Comparison of ENCODE assay signal across 8 mouse cellular contexts in genomic region chr11:58955143-58955867, GRCm38 (mm10). TPM values are rescaled to one million over a fixed set of nuclear protein-coding genes. Genes with fewer than 3 reads are reported as not detected.
A peak's percentile ranks its signal among the peaks of the same experiment; 100 is the strongest.
DNase-seq lines count a peak whose midpoint lies in the region; ATAC-seq and TF ChIP-seq lines count a peak whose summit lies in the region.

No protein-coding gene starts in this region.

- H3K4me3 ChIP-seq in hindbrain, postnatal 0 days (ENCODE audit: low read length) = peak overlapping the region; percentile 89
- peak overlapping the region; percentile 96 for H3K4me3 ChIP-seq in megakaryocyte, embryonic 14.5 days (replicated peaks)

- peak; percentile 75 for DNase-seq in cerebellum, adult 9-10 months
- no peak for DNase-seq in cerebellum, adult 11 months
- DNase-seq in 3134 (ENCODE audit: extremely low read depth, insufficient read length, low spot score) = peak; percentile 39
- DNase-seq in embryo, embryonic 11 days = peak; percentile 62
- peak; percentile 49 for DNase-seq in hindbrain, postnatal 0 days (ENCODE audit: low spot score)
- peak; percentile 56 for DNase-seq in thymus, postnatal 14 days
- no peak for DNase-seq in gastrocnemius, postnatal 10 days

- peak overlapping the region; percentile 99 for H3K27ac ChIP-seq in hindbrain, postnatal 0 days

- H3K27me3 ChIP-seq in hindbrain, postnatal 0 days (ENCODE audit: insufficient read depth, low read length) = no peaks in the 10 kb centered on the region
- H3K27me3 ChIP-seq in megakaryocyte, embryonic 14.5 days (replicated peaks) = peaks cover 17% of the 10 kb centered on the region

- no peaks in the 10 kb centered on the region for H3K36me3 ChIP-seq in hindbrain, postnatal 0 days (ENCODE audit: insufficient read depth, low read length)
- H3K36me3 ChIP-seq in megakaryocyte, embryonic 14.5 days (replicated peaks; ENCODE audit: low read length) = peaks cover 22% of the 10 kb centered on the region

- no peaks in the 10 kb centered on the region for H3K9me3 ChIP-seq in hindbrain, postnatal 0 days (ENCODE audit: low read length)
- no peaks in the 10 kb centered on the region for H3K9me3 ChIP-seq in megakaryocyte, embryonic 14.5 days

- no peak for ATAC-seq in hindbrain, postnatal 0 days

- no peak for TF ChIP-seq CTCF in hindbrain, postnatal 0 days (IDR thresholded peaks at IDR 0.05; ENCODE audit: low read depth)

- under 1% methylated on average over 20 of the region's 20 CpGs for WGBS in hindbrain, postnatal 0 days

- H3K9ac ChIP-seq in hindbrain, postnatal 0 days (replicated peaks; ENCODE audit: low read length) = peak overlapping the region; percentile 90

- peak overlapping the region; percentile 82 for H3K4me2 ChIP-seq in hindbrain, postnatal 0 days (ENCODE audit: low read depth, low read length)

- peaks cover 17% of the 10 kb centered on the region for H3K4me1 ChIP-seq in hindbrain, postnatal 0 days (ENCODE audit: insufficient read depth, low read length)
- peaks cover 53% of the 10 kb centered on the region for H3K4me1 ChIP-seq in megakaryocyte, embryonic 14.5 days

RNA-seq across cellular contexts. Expression of gene Hist3h2a, which starts 0.8 kb away (rescaled TPM):
- total RNA-seq in hindbrain, postnatal 0 days (2014; rRNA removed) = 218 and 236 TPM in 2 replicates
- polyA plus RNA-seq in hindbrain, postnatal 0 days (2015; fragmentation: Nextera tagmentation; extraction: Ambion mirVana) = 49.6 and 53.3 TPM in 2 replicates
- 16.9 TPM in 1 of 2 replicates, not detected in the other for polyA plus RNA-seq in megakaryocyte, embryonic 14.5 days (2012; ENCODE audit: insufficient read depth, low replicate concordance)
- total RNA-seq in gastrocnemius, postnatal 10 days (2021) = 10 to 100 TPM; 25.1 to 25.6 TPM

RNA-seq across cellular contexts. Expression of gene Trim17, which starts 0.8 kb away (rescaled TPM):
- total RNA-seq in hindbrain, postnatal 0 days (2014; rRNA removed) = 2.8 and 4.3 TPM in 2 replicates
- 0.55 and 0.74 TPM in 2 replicates for polyA plus RNA-seq in hindbrain, postnatal 0 days (2015; fragmentation: Nextera tagmentation; extraction: Ambion mirVana)
- polyA plus RNA-seq in megakaryocyte, embryonic 14.5 days (2012; ENCODE audit: insufficient read depth, low replicate concordance) = 11.3 and 13.8 TPM in 2 replicates
- under 1 TPM; 0.14 TPM for total RNA-seq in gastrocnemius, postnatal 10 days (2021)

RNA-seq across cellular contexts. Expression of gene Hist3h2ba, which starts 6.6 kb away (rescaled TPM):
- 625 and 1,276 TPM in 2 replicates for total RNA-seq in hindbrain, postnatal 0 days (2014; rRNA removed)
- polyA plus RNA-seq in hindbrain, postnatal 0 days (2015; fragmentation: Nextera tagmentation; extraction: Ambion mirVana) = 103 and 109 TPM in 2 replicates
- 5.3 and 6.7 TPM in 2 replicates for polyA plus RNA-seq in megakaryocyte, embryonic 14.5 days (2012; ENCODE audit: insufficient read depth, low replicate concordance)
- total RNA-seq in gastrocnemius, postnatal 10 days (2021) = 1 to 10 TPM; 7.3 to 8.0 TPM

RNA-seq across cellular contexts. Expression of gene Rnf187, which starts 16.6 kb away (rescaled TPM):
- 975 and 1,069 TPM in 2 replicates for total RNA-seq in hindbrain, postnatal 0 days (2014; rRNA removed)
- 649 and 670 TPM in 2 replicates for polyA plus RNA-seq in hindbrain, postnatal 0 days (2015; fragmentation: Nextera tagmentation; extraction: Ambion mirVana)
- polyA plus RNA-seq in megakaryocyte, embryonic 14.5 days (2012; ENCODE audit: insufficient read depth, low replicate concordance) = 271 and 450 TPM in 2 replicates
- 100 to 1,000 TPM; 160 to 172 TPM for total RNA-seq in gastrocnemius, postnatal 10 days (2021)

RNA-seq across cellular contexts. Expression of gene Trim11, which starts 22.6 kb away (rescaled TPM):
- total RNA-seq in hindbrain, postnatal 0 days (2014; rRNA removed) = 31.7 and 31.8 TPM in 2 replicates
- polyA plus RNA-seq in hindbrain, postnatal 0 days (2015; fragmentation: Nextera tagmentation; extraction: Ambion mirVana) = 14.1 and 15.9 TPM in 2 replicates
- 12.8 and 20.1 TPM in 2 replicates for polyA plus RNA-seq in megakaryocyte, embryonic 14.5 days (2012; ENCODE audit: insufficient read depth, low replicate concordance)
- 10 to 100 TPM; 11.1 to 15.4 TPM for total RNA-seq in gastrocnemius, postnatal 10 days (2021)

Comparison
In these comparisons a context has a peak if more than half of its experiments do, and no peak if none do; other contexts are left out.
1. DNase-seq: peak in cerebellum, adult 9-10 months (single experiment), 3134 (single experiment), embryo, embryonic 11 days (single experiment), hindbrain, postnatal 0 days (single experiment) and thymus, postnatal 14 days (single experiment); none in cerebellum, adult 11 months (single experiment) and gastrocnemius, postnatal 10 days (single experiment).
2. RNA of gene Hist3h2ba, which starts 6.6 kb away (total RNA-seq): 625 to 1,276 TPM in hindbrain, postnatal 0 days; 7.3 to 8.0 TPM in gastrocnemius, postnatal 10 days; every median in the first group is over 10 times any median in the second.